Mouse (Mus musculus) liver, embryonic 16.5 days (tissue): ENCODE results near the gene Ube2v1. TPM values are rescaled to one million over a fixed set of nuclear protein-coding genes. Genes with fewer than 3 reads are reported as not detected.

ENCODE experiments used
- ATAC-seq: fragments of 200-750 bp; cut with Nextera tagmentation; 2 replicates; pipeline ENCODE4 v1.8.0; 2017; ENCODE audit warnings: low read depth, mild to moderate bottlenecking, moderate number of reproducible peaks, moderate library complexity
- H3K27ac ChIP-seq: fragments of 300-500 bp; sonication (generic); 2 replicates; pipeline ENCODE4 v1.5.1; 2014; ENCODE audit warnings: mild to moderate bottlenecking, low read length
- H3K27me3 ChIP-seq: fragments of 300-500 bp; sonication (generic); 2 replicates; pipeline ENCODE4 v1.6.1; 2014; ENCODE audit warnings: low read depth, low read length, mixed read lengths; ENCODE audit not compliant: control insufficient read depth, insufficient read depth
- H3K36me3 ChIP-seq: fragments of 300-500 bp; sonication (generic); 2 replicates; pipeline ENCODE4 v1.6.1; 2014; ENCODE audit warnings: mild to moderate bottlenecking; ENCODE audit not compliant: control insufficient read depth, insufficient read depth
- H3K4me1 ChIP-seq: fragments of 300-500 bp; sonication (generic); 2 replicates; pipeline ENCODE4 v1.6.1; 2014; ENCODE audit warnings: low read depth, low read length, mixed read lengths; ENCODE audit not compliant: control insufficient read depth
- H3K4me2 ChIP-seq: fragments of 300-500 bp; sonication (generic); 2 replicates; pipeline ENCODE4 v1.6.1; 2014; ENCODE audit warnings: low read depth, low read length, mixed read lengths
- H3K4me3 ChIP-seq: fragments of 300-500 bp; sonication (generic); 2 replicates; pipeline ENCODE4 v1.5.1; 2014; ENCODE audit warnings: low read depth, mild to moderate bottlenecking, low read length
- H3K9ac ChIP-seq: fragments of 300-500 bp; sonication (generic); 2 replicates; pipeline ENCODE4 v1.6.1; 2014; ENCODE audit warnings: low read depth, low read length
- H3K9me3 ChIP-seq: fragments of 300-500 bp; sonication (generic); replicated peaks from 2 replicates; pipeline ENCODE4 v1.6.1; 2016; ENCODE audit warnings: low read length; ENCODE audit not compliant: control insufficient read depth
- WGBS: fragments of 180-500 bp; shearing (Covaris S2); extraction: QIAGEN DNeasy Blood & Tissue Kit; methylation state at CpG from one replicate; pipeline ENCODE4 v1.1.7; 2014; ENCODE audit not compliant: insufficient replicate concordance; 5-methylcytosine and 5-hydroxymethylcytosine counted together
- polyA plus RNA-seq: library from polyadenylated mRNA; unstranded; fragments of >200 nt; fragmentation: Nextera tagmentation; extraction: Ambion mirVana; gene quantifications from 2 replicates; pipeline ENCODE4 v1.2.1, GENCODE M21; 2015

Gene Ube2v1
- polyA plus RNA-seq, 1 experiment from 2014 or later: 175 TPM

DNA sequence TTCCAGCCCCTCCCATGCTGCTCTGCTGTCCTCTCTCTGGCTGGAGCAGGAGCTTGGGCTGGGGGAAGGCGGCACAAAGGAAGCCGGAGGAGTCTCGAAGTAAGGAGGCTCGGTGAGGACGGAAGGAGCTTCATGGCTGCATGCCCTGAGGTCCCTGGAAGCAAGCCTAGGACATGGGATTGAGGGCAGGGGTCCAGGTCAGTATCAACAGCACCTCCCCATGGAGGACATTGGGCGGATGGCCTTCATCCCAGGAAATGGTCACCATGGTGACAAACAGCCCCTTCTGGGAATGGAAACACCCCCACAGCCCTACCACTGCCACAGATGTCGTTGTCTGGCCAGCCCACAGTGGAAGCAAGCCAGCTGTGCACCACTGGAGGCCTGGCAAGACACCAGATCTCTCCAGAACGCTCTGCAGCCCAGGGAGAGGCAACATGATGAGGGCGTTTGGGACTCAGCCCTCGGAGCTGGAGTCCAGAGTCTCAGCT is 37.4 kb downstream of the Ube2v1 start:
- Histone ChIP-seq H3K27ac (no peak overlapping the region), H3K27me3 (no peaks in the 10 kb centered on the region; the same call in 1 of the 2 replicates), H3K36me3 (no peaks in the 10 kb centered on the region), H3K4me3 (no peak overlapping the region), H3K9me3 (no peaks in the 10 kb centered on the region), H3K9ac (no peak overlapping the region), H3K4me1 (peaks cover 2% of the 10 kb centered on the region), H3K4me2 (no peak overlapping the region)
- peak; percentile 55 for ATAC-seq
- 50% methylated on average over 10 of the region's 10 CpGs for WGBS

GRCm38 (mm10) chr2:167593551-167594250 is 38.2 kb downstream of the Ube2v1 start:
- no peak for ATAC-seq
- no peaks in the 10 kb centered on the region for H3K9me3 ChIP-seq
- no peak overlapping the region for H3K9ac ChIP-seq
- H3K27me3 ChIP-seq: no peaks in the 10 kb centered on the region; the same call in 1 of the 2 replicates
- peaks cover 9% of the 10 kb centered on the region for H3K4me1 ChIP-seq
- no peak overlapping the region for H3K4me3 ChIP-seq
- no peaks in the 10 kb centered on the region for H3K36me3 ChIP-seq
- no peak overlapping the region for H3K4me2 ChIP-seq
- WGBS: 59% methylated on average over 4 of the region's 4 CpGs
- no peak overlapping the region for H3K27ac ChIP-seq

DNA sequence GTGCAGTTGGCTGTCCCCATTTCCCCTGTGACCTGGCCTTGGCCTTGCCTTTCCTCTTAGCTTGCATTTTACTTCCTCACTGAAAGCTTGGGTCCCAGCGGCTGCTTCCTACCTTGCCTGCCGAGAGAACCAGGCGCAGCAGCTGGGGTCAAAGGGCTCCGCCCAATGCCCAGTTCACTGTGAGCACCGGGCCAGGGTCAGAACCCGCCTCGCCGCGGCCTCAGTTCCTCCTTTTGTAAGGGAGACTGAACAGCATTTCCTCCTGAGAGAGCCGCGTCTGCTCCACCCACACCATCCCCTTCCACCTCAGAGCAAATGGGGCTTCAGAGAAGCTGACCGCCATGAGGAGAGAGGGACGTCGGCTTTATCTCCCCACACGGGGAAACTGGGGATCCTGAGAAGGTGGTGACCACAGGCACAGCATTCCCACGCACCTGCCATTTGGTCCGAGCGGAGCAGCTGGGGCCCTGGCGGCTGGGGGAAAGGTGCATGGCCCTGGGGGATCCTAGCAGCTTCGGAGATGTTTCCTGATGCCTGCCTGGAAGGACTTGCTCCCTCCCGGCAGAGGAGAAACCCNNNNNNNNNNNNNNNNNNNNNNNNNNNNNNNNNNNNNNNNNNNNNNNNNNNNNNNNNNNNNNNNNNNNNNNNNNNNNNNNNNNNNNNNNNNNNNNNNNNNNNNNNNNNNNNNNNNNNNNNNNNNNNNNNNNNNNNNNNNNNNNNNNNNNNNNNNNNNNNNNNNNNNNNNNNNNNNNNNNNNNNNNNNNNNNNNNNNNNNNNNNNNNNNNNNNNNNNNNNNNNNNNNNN is 42.9 kb downstream of the Ube2v1 start:
- Histone ChIP-seq H3K27me3 (no peaks in the 10 kb centered on the region), H3K9me3 (no peaks in the 10 kb centered on the region), H3K4me2 (peak overlapping the region; percentile 70), H3K9ac (peak overlapping the region; percentile 68), H3K27ac (peak overlapping the region; percentile 79), H3K4me3 (peak overlapping the region; percentile 60), H3K4me1 (peaks cover 30% of the 10 kb centered on the region), H3K36me3 (no peaks in the 10 kb centered on the region)
- ATAC-seq: peak; percentile 73
- WGBS: 6% methylated on average over 21 of the region's 21 CpGs

DNA sequence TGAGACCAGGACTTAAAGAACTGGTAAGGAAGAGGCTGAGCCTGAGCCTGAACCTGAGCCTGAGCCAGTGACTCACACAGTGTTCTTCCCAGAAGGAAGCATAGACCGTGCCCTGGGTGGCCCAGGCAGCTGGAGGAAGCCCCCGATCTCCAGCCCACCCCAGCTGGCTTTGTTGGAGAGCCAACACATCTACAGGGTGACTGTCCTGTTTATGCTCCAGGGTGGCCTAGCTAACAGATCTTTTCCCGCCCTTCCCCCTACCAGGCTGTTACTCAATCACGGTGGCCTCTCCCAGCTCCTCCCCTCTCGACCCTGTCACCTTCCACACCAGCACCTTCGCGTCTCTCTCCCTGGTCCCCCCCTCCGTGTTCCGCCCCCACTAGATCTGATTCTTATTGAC is 44.9 kb downstream of the Ube2v1 start:
- Histone ChIP-seq H3K27ac (no peak overlapping the region), H3K9ac (no peak overlapping the region), H3K4me1 (peaks cover 36% of the 10 kb centered on the region), H3K4me3 (no peak overlapping the region), H3K9me3 (no peaks in the 10 kb centered on the region), H3K27me3 (no peaks in the 10 kb centered on the region), H3K36me3 (no peaks in the 10 kb centered on the region), H3K4me2 (no peak overlapping the region)
- peak; percentile 28; the same call in 1 of the 2 replicates for ATAC-seq
- 45% methylated on average over 9 of the region's 9 CpGs for WGBS

- WGBS: 44% methylated on average over 8 of the region's 8 CpGs
Observed at GRCm38 (mm10) chr2:167586041-167586440, 45.9 kb downstream of the Ube2v1 start.

GRCm38 (mm10) chr2:167585273-167585672 is 46.6 kb downstream of the Ube2v1 start:
- H3K27me3 ChIP-seq: no peaks in the 10 kb centered on the region
- ATAC-seq: no peak
- H3K9me3 ChIP-seq: no peaks in the 10 kb centered on the region
- H3K4me3 ChIP-seq: no peak overlapping the region
- peaks cover 36% of the 10 kb centered on the region for H3K4me1 ChIP-seq
- no peak overlapping the region for H3K9ac ChIP-seq
- no peak overlapping the region for H3K27ac ChIP-seq
- 75% methylated on average over 2 of the region's 2 CpGs for WGBS
- no peak overlapping the region for H3K4me2 ChIP-seq
- no peaks in the 10 kb centered on the region for H3K36me3 ChIP-seq

More at GRCm38 (mm10) chr2:167586041-167586440, 45.9 kb downstream of the Ube2v1 start:
- Histone ChIP-seq H3K4me3 (no peak overlapping the region), H3K27me3 (no peaks in the 10 kb centered on the region), H3K9me3 (no peaks in the 10 kb centered on the region), H3K36me3 (no peaks in the 10 kb centered on the region), H3K27ac (peak overlapping the region; percentile 18; the same call in 1 of the 2 replicates), H3K4me2 (no peak overlapping the region), H3K9ac (no peak overlapping the region), H3K4me1 (peaks cover 36% of the 10 kb centered on the region)
- ATAC-seq: no peak

GRCm38 (mm10) chr2:167583161-167583952 is 48.5 kb downstream of the Ube2v1 start:
- WGBS: 39% methylated on average over 10 of the region's 10 CpGs
- Histone ChIP-seq H3K4me1 (peaks cover 23% of the 10 kb centered on the region), H3K9me3 (no peaks in the 10 kb centered on the region), H3K27ac (no peak overlapping the region), H3K27me3 (no peaks in the 10 kb centered on the region), H3K36me3 (no peaks in the 10 kb centered on the region), H3K4me3 (no peak overlapping the region), H3K4me2 (no peak overlapping the region), H3K9ac (no peak overlapping the region)
- no peak for ATAC-seq

DNA sequence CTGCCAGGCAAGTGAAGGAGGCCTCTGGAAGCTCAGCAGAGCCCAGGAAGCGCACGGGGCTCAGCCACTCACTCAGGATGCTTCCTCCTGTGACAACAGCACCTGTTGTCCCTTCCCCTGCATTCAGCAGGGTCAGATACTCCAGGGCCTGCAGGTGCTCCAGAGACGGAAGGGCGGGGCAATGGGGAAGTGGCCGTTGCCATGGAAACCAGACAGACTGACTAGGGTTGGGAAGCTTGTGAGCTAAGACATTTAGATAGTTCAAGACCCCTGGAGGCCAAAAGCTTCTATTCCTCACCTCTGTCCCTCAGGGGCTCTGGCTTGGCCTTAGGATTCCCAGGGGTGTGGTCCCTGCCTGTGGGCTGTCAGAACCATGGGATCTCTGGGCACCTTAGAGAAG is 53.4 kb downstream of the Ube2v1 start:
- Histone ChIP-seq H3K36me3 (no peaks in the 10 kb centered on the region), H3K27me3 (no peaks in the 10 kb centered on the region), H3K4me2 (no peak overlapping the region), H3K9me3 (no peaks in the 10 kb centered on the region), H3K9ac (no peak overlapping the region), H3K4me1 (peaks cover 5% of the 10 kb centered on the region; the same call in 1 of the 2 replicates), H3K4me3 (no peak overlapping the region), H3K27ac (no peak overlapping the region)
- ATAC-seq: no peak
- WGBS: 39% methylated on average over 5 of the region's 5 CpGs
